In genomic region chr13:31396216-31396910, GRCm38 (mm10) we compare ENCODE assay signal across 21 mouse cellular contexts.
A peak's percentile ranks its signal among the peaks of the same experiment; 100 is the strongest.
DNase-seq lines count a peak whose midpoint lies in the region; ATAC-seq lines count a peak whose summit lies in the region.
"Had no signal": no experiment of that assay in that cellular context is flagged by ENCODE, and none has a peak within 500 bp of the region (broad histone marks: within the 10 kb centered on the region; RNA-seq: fewer than 3 reads in every experiment).

No protein-coding gene starts in this region.

- ATAC-seq in neural tube, embryonic 15.5 days (ENCODE audit: low FRiP score), result no peak
- ATAC-seq in midbrain, embryonic 14.5 days (ENCODE audit: low FRiP score, low TSS enrichment), result no peak
- ATAC-seq: CD4-positive, CD25-positive, alpha-beta regulatory T cell, adult 4 months; forebrain, embryonic 14.5 days; intestine, embryonic 15.5 days had no signal

- H3K27me3 ChIP-seq in neural tube, embryonic 15.5 days (replicated peaks), result no peaks in the 10 kb centered on the region
- no peaks in the 10 kb centered on the region for H3K27me3 ChIP-seq in midbrain, embryonic 14.5 days (ENCODE audit: control insufficient read depth, insufficient read depth, low read length)
- H3K27me3 ChIP-seq: intestine, embryonic 15.5 days; kidney, embryonic 15.5 days; liver, embryonic 15.5 days; lung, embryonic 15.5 days had no signal

- H3K9me3 ChIP-seq in neural tube, embryonic 15.5 days (replicated peaks), result no peaks in the 10 kb centered on the region
- H3K9me3 ChIP-seq in midbrain, embryonic 14.5 days (ENCODE audit: control insufficient read depth, low read length), result no peaks in the 10 kb centered on the region
- H3K9me3 ChIP-seq: intestine, embryonic 15.5 days; kidney, embryonic 15.5 days; liver, embryonic 15.5 days; lung, embryonic 15.5 days had no signal

- intact Hi-C loops in heart, postnatal 14 days (cut with DNase I), result no loop called here

- no peak overlapping the region for H3K4me3 ChIP-seq in neural tube, embryonic 15.5 days (replicated peaks)
- H3K4me3 ChIP-seq in midbrain, embryonic 14.5 days (replicated peaks; ENCODE audit: low read depth, low read length), result no peak overlapping the region
- H3K4me3 ChIP-seq: intestine, embryonic 15.5 days; kidney, embryonic 15.5 days; left cerebral cortex, adult 2 months; liver, embryonic 15.5 days; lung, embryonic 15.5 days had no signal

- peak; percentile 66 for DNase-seq in heart, adult 11 months
- DNase-seq in heart, postnatal 14 days, result no peak
- DNase-seq in neural tube, embryonic 10.5 days (ENCODE audit: extremely low spot score, low spot score), result peak; percentile 28
- peak; percentile 7 for DNase-seq in midbrain, embryonic 14.5 days
- peak; percentile 74 for DNase-seq in yolk sac, embryonic 10.5 days (ENCODE audit: low spot score)
- no peak for DNase-seq in gastrocnemius, postnatal 25 days
- DNase-seq in layer of hippocampus, adult 11-12 months (ENCODE audit: low spot score), result no peak
- DNase-seq: adrenal gland, postnatal 14 days; cerebellum, adult 2 months; kidney, postnatal 36 days; lung, postnatal 4 days; thymus, postnatal 36 days had no signal

- H3K4me2 ChIP-seq in neural tube, embryonic 15.5 days, result no peak overlapping the region
- no peak overlapping the region for H3K4me2 ChIP-seq in midbrain, embryonic 14.5 days (ENCODE audit: low read length)
- H3K4me2 ChIP-seq: heart, embryonic 11.5 days; intestine, embryonic 15.5 days; kidney, embryonic 15.5 days; liver, embryonic 15.5 days; lung, embryonic 15.5 days had no signal

- H3K9ac ChIP-seq in neural tube, embryonic 15.5 days (replicated peaks), result no peak overlapping the region
- no peak overlapping the region for H3K9ac ChIP-seq in midbrain, embryonic 14.5 days (replicated peaks; ENCODE audit: low read length)
- H3K9ac ChIP-seq: intestine, embryonic 15.5 days; kidney, embryonic 15.5 days; liver, embryonic 15.5 days; lung, embryonic 15.5 days had no signal

- no peaks in the 10 kb centered on the region for H3K36me3 ChIP-seq in neural tube, embryonic 15.5 days
- H3K36me3 ChIP-seq in midbrain, embryonic 14.5 days (ENCODE audit: control insufficient read depth, insufficient read depth, low read length), result no peaks in the 10 kb centered on the region
- H3K36me3 ChIP-seq: intestine, embryonic 15.5 days; kidney, embryonic 15.5 days; liver, embryonic 15.5 days; lung, embryonic 15.5 days had no signal

- no peaks in the 10 kb centered on the region for H3K4me1 ChIP-seq in neural tube, embryonic 15.5 days
- H3K4me1 ChIP-seq in midbrain, embryonic 14.5 days (ENCODE audit: control insufficient read depth, insufficient read depth, low read length), result no peaks in the 10 kb centered on the region
- H3K4me1 ChIP-seq: intestine, embryonic 15.5 days; kidney, embryonic 15.5 days; liver, embryonic 15.5 days; lung, embryonic 15.5 days had no signal

- 79% methylated on average over 5 of the region's 5 CpGs for WGBS in neural tube, embryonic 15.5 days
- WGBS in midbrain, embryonic 14.5 days, result 82% methylated on average over 5 of the region's 5 CpGs

- no peak overlapping the region for H3K27ac ChIP-seq in neural tube, embryonic 15.5 days (replicated peaks)
- no peak overlapping the region for H3K27ac ChIP-seq in midbrain, embryonic 14.5 days (replicated peaks; ENCODE audit: low read depth, low read length)
- H3K27ac ChIP-seq: intestine, embryonic 15.5 days; kidney, embryonic 15.5 days; left cerebral cortex, adult 2 months; liver, embryonic 15.5 days; lung, embryonic 15.5 days had no signal

Comparison
In these comparisons a context has a peak if more than half of its experiments do, and no peak if none do; other contexts are left out.
1. DNase-seq: peak in heart, adult 11 months (single experiment), neural tube, embryonic 10.5 days (single experiment), midbrain, embryonic 14.5 days (single experiment) and yolk sac, embryonic 10.5 days (single experiment); none in heart, postnatal 14 days (0 of 2), gastrocnemius, postnatal 25 days (single experiment) and layer of hippocampus, adult 11-12 months (single experiment).